Mouse (Mus musculus) olfactory bulb, adult 2 months (tissue): ENCODE data around the gene Cnot6.

Experiments
- CTCF ChIP-seq: fragments of 200-500 bp; IDR thresholded peaks from 2 replicates; pipeline ENCODE4 v1.5.1; 2012; ENCODE audit warnings: low read depth, mild to moderate bottlenecking, low read length, moderate library complexity; ENCODE audit not compliant: insufficient read depth
- POLR2A ChIP-seq: fragments of 200-500 bp; IDR thresholded peaks from 2 replicates; pipeline ENCODE4 v1.6.1; 2012; ENCODE audit warnings: mild to moderate bottlenecking, low read depth, low read length, moderate library complexity; ENCODE audit not compliant: insufficient read depth

- no peak for TF ChIP-seq CTCF
- peak; percentile 56 for TF ChIP-seq POLR2A
Measured at GRCm38 (mm10) chr11:49712555-49713335, at the start of gene Cnot6.
